15 mouse cellular contexts compared by ENCODE assay signal in the genomic region with DNA sequence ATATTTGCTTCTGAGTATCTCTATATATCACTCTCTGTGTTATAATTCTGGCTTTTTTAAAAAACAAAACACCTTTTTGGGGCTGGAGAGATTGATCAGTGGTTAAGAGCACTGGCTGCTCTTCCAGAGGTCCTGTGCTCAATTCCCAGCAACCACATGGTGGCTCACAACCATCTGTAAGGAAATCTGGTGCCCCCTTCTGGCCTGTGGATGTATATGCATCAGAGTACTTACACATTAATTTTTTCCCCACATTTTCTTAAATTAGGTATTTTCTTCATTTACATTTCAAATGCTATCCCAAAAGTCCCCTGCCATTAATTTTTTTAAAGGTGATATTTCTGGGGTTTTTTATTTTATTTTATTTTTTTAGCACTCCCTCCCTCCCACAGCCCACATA. TPM values are rescaled to one million over a fixed set of nuclear protein-coding genes. Genes with fewer than 3 reads are reported as not detected.
A peak's percentile ranks its signal among the peaks of the same experiment; 100 is the strongest.
DNase-seq lines count a peak whose midpoint lies in the region; ATAC-seq and TF ChIP-seq lines count a peak whose summit lies in the region.
"Had no signal": no experiment of that assay in that cellular context is flagged by ENCODE, and none has a peak within 500 bp of the region (broad histone marks: within the 10 kb centered on the region; RNA-seq: fewer than 3 reads in every experiment).

No protein-coding gene starts in this region.

- no peaks in the 10 kb centered on the region for H3K36me3 ChIP-seq in liver, embryonic 12.5 days
- no peaks in the 10 kb centered on the region for H3K36me3 ChIP-seq in G1E (replicated peaks)
- no peaks in the 10 kb centered on the region for H3K36me3 ChIP-seq in liver, embryonic 14.5 days (replicated peaks; ENCODE audit: control insufficient read depth, insufficient read depth, low read depth)
- H3K36me3 ChIP-seq in limb, embryonic 10.5 days, result no peaks in the 10 kb centered on the region

- no peak for TF ChIP-seq EP300 in liver, embryonic 14.5 days (IDR thresholded peaks at IDR 0.05; ENCODE audit: low read depth)

- 0 out of 2 replicates have a peak, but pooled peaks have one; percentile 9 for TF ChIP-seq CTCF in G1E (IDR thresholded peaks at IDR 0.05; ENCODE audit: low read depth, low read length)
- peak; percentile 56 for TF ChIP-seq CTCF in liver, embryonic 14.5 days (IDR thresholded peaks at IDR 0.05; ENCODE audit: low read depth)

- DNase-seq in CD4-positive, CD25-positive, alpha-beta regulatory T cell, adult 2 months (ENCODE audit: low read depth, low spot score), result peak; percentile 63
- DNase-seq in liver (peak; percentile 32), G1E (ENCODE audit: low spot score) (no peak)
- DNase-seq in liver, embryonic 14.5 days (ENCODE audit: low read depth in 3 of 3, low spot score in 3 of 3), result no peak
- DNase-seq in limb, embryonic 10.5 days (ENCODE audit: low spot score), result no peak
- no peak for DNase-seq in spleen, postnatal 10 days (ENCODE audit: low spot score in 2 of 2)
- DNase-seq: adrenal gland, postnatal 14 days; cerebellum, adult 8-10 months; embryo, embryonic 11 days; heart, postnatal 36 days; lung, adult 18-20 months; right cerebral cortex, postnatal 4 days had no signal

- ATAC-seq in CD4-positive, CD25-positive, alpha-beta regulatory T cell, adult 4 months, result no peak
- ATAC-seq in liver, embryonic 12.5 days, result no peak
- ATAC-seq in G1E (ENCODE audit: extremely low read depth, insufficient number of reproducible peaks, low FRiP score, poor library complexity, severe bottlenecking), result no peak
- no peak for ATAC-seq in liver, embryonic 14.5 days (ENCODE audit: insufficient read depth)

- 0 out of 2 replicates have a peak, but pooled peaks cover 4% of the 10 kb centered on the region for H3K9me3 ChIP-seq in liver, embryonic 12.5 days (replicated peaks)
- peaks cover 2% of the 10 kb centered on the region for H3K9me3 ChIP-seq in G1E (replicated peaks)
- H3K9me3 ChIP-seq in liver, embryonic 14.5 days (ENCODE audit: control insufficient read depth, low read length), result peaks cover 2% of the 10 kb centered on the region; the same call in 1 of the 2 replicates
- H3K9me3 ChIP-seq in limb, embryonic 10.5 days (replicated peaks), result 0 out of 2 replicates have a peak, but pooled peaks cover 3% of the 10 kb centered on the region

- no peak overlapping the region for H3K4me2 ChIP-seq in liver, embryonic 12.5 days
- no peak overlapping the region for H3K4me2 ChIP-seq in liver, embryonic 14.5 days (ENCODE audit: low read depth)

- H3K27ac ChIP-seq in liver, embryonic 12.5 days, result no peak overlapping the region
- no peak overlapping the region for H3K27ac ChIP-seq in liver, embryonic 14.5 days
- H3K27ac ChIP-seq in limb, embryonic 10.5 days, result no peak overlapping the region

- no peak overlapping the region for H3K4me3 ChIP-seq in liver, embryonic 12.5 days
- no peak overlapping the region for H3K4me3 ChIP-seq in G1E (ENCODE audit: low read depth, low read length)
- no peak overlapping the region for H3K4me3 ChIP-seq in liver, embryonic 14.5 days (ENCODE audit: insufficient read depth in 1 of 2, low read depth in 2 of 2, low read length in 2 of 2)
- no peak overlapping the region for H3K4me3 ChIP-seq in limb, embryonic 10.5 days
- H3K4me3 ChIP-seq: erythroblast, embryonic 14.5 days had no signal

- no peaks in the 10 kb centered on the region; the same call in 1 of the 2 replicates for H3K4me1 ChIP-seq in liver, embryonic 12.5 days
- H3K4me1 ChIP-seq in G1E (ENCODE audit: insufficient read depth, low read depth, low read length), result peaks cover 24% of the 10 kb centered on the region
- H3K4me1 ChIP-seq in liver, embryonic 14.5 days (replicated peaks; ENCODE audit: control insufficient read depth in 2 of 2, insufficient read depth in 2 of 2, low read length in 1 of 2), result no peaks in the 10 kb centered on the region
- peaks cover 18% of the 10 kb centered on the region; the same call in 1 of the 2 replicates for H3K4me1 ChIP-seq in limb, embryonic 10.5 days

- no peak overlapping the region for H3K9ac ChIP-seq in liver, embryonic 12.5 days
- H3K9ac ChIP-seq in liver, embryonic 14.5 days (replicated peaks), result no peak overlapping the region

- peaks cover 6% of the 10 kb centered on the region for H3K27me3 ChIP-seq in liver, embryonic 12.5 days (replicated peaks)
- peaks cover 15% of the 10 kb centered on the region for H3K27me3 ChIP-seq in G1E (ENCODE audit: insufficient read depth, low read length)
- no peaks in the 10 kb centered on the region for H3K27me3 ChIP-seq in liver, embryonic 14.5 days (ENCODE audit: control insufficient read depth, insufficient read depth, low read length)
- H3K27me3 ChIP-seq in limb, embryonic 10.5 days (ENCODE audit: low read depth, poor library complexity, severe bottlenecking), result no peaks in the 10 kb centered on the region

RNA-seq across cellular contexts. Expression of a gene that starts 4.2 kb away (rescaled TPM):
- polyA plus RNA-seq in CD4-positive, CD25-positive, alpha-beta regulatory T cell, adult 4 months (2017; shearing (Covaris generic)), result under 1 TPM; 0.44 to 0.57 TPM
- polyA plus RNA-seq in liver, embryonic 12.5 days (2016; fragmentation: Nextera tagmentation; extraction: Ambion mirVana), result 0.37 and 0.59 TPM in 2 replicates
- 1.7 and 2.5 TPM in 2 replicates for total RNA-seq in G1E (2014; fragmentation: Nextera tagmentation)
- total RNA-seq in G1E (2017), result 5.5 and 5.8 TPM in 2 replicates
- 7.5 and 7.6 TPM in 2 replicates for polyA plus RNA-seq in G1E (2012)
- 0.90 and 0.97 TPM in 2 replicates for polyA plus RNA-seq in liver, embryonic 14.5 days (2012; rRNA removed)
- 0.39 and 0.52 TPM in 2 replicates for polyA plus RNA-seq in liver, embryonic 14.5 days (2014; fragmentation: Nextera tagmentation; extraction: Ambion mirVana)
- polyA plus RNA-seq in limb, embryonic 10.5 days (2016; fragmentation: Nextera tagmentation; extraction: Ambion mirVana), result 0.34 and 0.35 TPM in 2 replicates

RNA-seq across cellular contexts. Expression of a gene that starts 34.4 kb away (rescaled TPM):
- polyA plus RNA-seq in CD4-positive, CD25-positive, alpha-beta regulatory T cell, adult 4 months (2017; shearing (Covaris generic)), result 10 to 100 TPM; 11.0 to 13.9 TPM
- polyA plus RNA-seq in liver, embryonic 12.5 days (2016; fragmentation: Nextera tagmentation; extraction: Ambion mirVana), result 107 and 109 TPM in 2 replicates
- total RNA-seq in G1E (2014; fragmentation: Nextera tagmentation) (82.9 and 101 TPM in 2 replicates), G1E (2017) (78.7 and 86.7 TPM in 2 replicates)
- polyA plus RNA-seq in G1E (2012), result 175 and 181 TPM in 2 replicates
- 61.1 and 69.0 TPM in 2 replicates for polyA plus RNA-seq in liver, embryonic 14.5 days (2012; rRNA removed)
- polyA plus RNA-seq in liver, embryonic 14.5 days (2014; fragmentation: Nextera tagmentation; extraction: Ambion mirVana), result 54.3 and 64.3 TPM in 2 replicates
- 234 and 286 TPM in 2 replicates for polyA plus RNA-seq in limb, embryonic 10.5 days (2016; fragmentation: Nextera tagmentation; extraction: Ambion mirVana)

RNA-seq across cellular contexts. Expression of a gene that starts 44.7 kb away (rescaled TPM):
- 100 to 1,000 TPM in 1 of 2 experiments, 10 to 100 TPM in 1; 98.0 to 123 TPM for polyA plus RNA-seq in CD4-positive, CD25-positive, alpha-beta regulatory T cell, adult 4 months (2017; shearing (Covaris generic))
- 51.5 and 54.6 TPM in 2 replicates for polyA plus RNA-seq in liver, embryonic 12.5 days (2016; fragmentation: Nextera tagmentation; extraction: Ambion mirVana)
- 68.0 and 85.4 TPM in 2 replicates for total RNA-seq in G1E (2014; fragmentation: Nextera tagmentation)
- 51.7 TPM in 2 replicates for total RNA-seq in G1E (2017)
- polyA plus RNA-seq in G1E (2012), result 16.0 and 19.8 TPM in 2 replicates
- 26.1 and 27.4 TPM in 2 replicates for polyA plus RNA-seq in liver, embryonic 14.5 days (2012; rRNA removed)
- polyA plus RNA-seq in liver, embryonic 14.5 days (2014; fragmentation: Nextera tagmentation; extraction: Ambion mirVana), result 57.7 and 58.1 TPM in 2 replicates
- polyA plus RNA-seq in limb, embryonic 10.5 days (2016; fragmentation: Nextera tagmentation; extraction: Ambion mirVana), result 47.9 and 52.9 TPM in 2 replicates

RNA-seq across cellular contexts. Expression of a gene that starts 47.4 kb away (rescaled TPM):
- 1 to 10 TPM in 1 of 2 experiments, under 1 TPM in 1; 0.65 to 9.4 TPM for polyA plus RNA-seq in CD4-positive, CD25-positive, alpha-beta regulatory T cell, adult 4 months (2017; shearing (Covaris generic))
- polyA plus RNA-seq in liver, embryonic 12.5 days (2016; fragmentation: Nextera tagmentation; extraction: Ambion mirVana), result 5.1 and 5.9 TPM in 2 replicates
- total RNA-seq in G1E (2014; fragmentation: Nextera tagmentation) (not detected in 2 replicates), G1E (2017) (0.41 and 0.60 TPM in 2 replicates)
- 0.08 and 0.22 TPM in 2 replicates for polyA plus RNA-seq in G1E (2012)
- 8.5 and 8.6 TPM in 2 replicates for polyA plus RNA-seq in liver, embryonic 14.5 days (2012; rRNA removed)
- 3.8 and 4.0 TPM in 2 replicates for polyA plus RNA-seq in liver, embryonic 14.5 days (2014; fragmentation: Nextera tagmentation; extraction: Ambion mirVana)
- polyA plus RNA-seq in limb, embryonic 10.5 days (2016; fragmentation: Nextera tagmentation; extraction: Ambion mirVana), result 6.4 and 6.7 TPM in 2 replicates

RNA-seq across cellular contexts. Expression of a gene that starts 49.3 kb away (rescaled TPM):
- 100 to 1,000 TPM in 1 of 2 experiments, 10 to 100 TPM in 1; 72.7 to 101 TPM for polyA plus RNA-seq in CD4-positive, CD25-positive, alpha-beta regulatory T cell, adult 4 months (2017; shearing (Covaris generic))
- 123 and 126 TPM in 2 replicates for polyA plus RNA-seq in liver, embryonic 12.5 days (2016; fragmentation: Nextera tagmentation; extraction: Ambion mirVana)
- total RNA-seq in G1E (2014; fragmentation: Nextera tagmentation), result 26.3 and 29.2 TPM in 2 replicates
- total RNA-seq in G1E (2017), result 79.4 and 80.9 TPM in 2 replicates
- polyA plus RNA-seq in G1E (2012), result 59.1 and 91.6 TPM in 2 replicates
- polyA plus RNA-seq in liver, embryonic 14.5 days (2012; rRNA removed), result 46.2 and 47.9 TPM in 2 replicates
- 84.7 and 87.3 TPM in 2 replicates for polyA plus RNA-seq in liver, embryonic 14.5 days (2014; fragmentation: Nextera tagmentation; extraction: Ambion mirVana)
- 239 and 250 TPM in 2 replicates for polyA plus RNA-seq in limb, embryonic 10.5 days (2016; fragmentation: Nextera tagmentation; extraction: Ambion mirVana)

Comparison
In these comparisons a context has a peak if more than half of its experiments do, and no peak if none do; other contexts are left out.
1. DNase-seq: peak in CD4-positive, CD25-positive, alpha-beta regulatory T cell, adult 2 months (single experiment) and liver (single experiment); none in G1E (single experiment), liver, embryonic 14.5 days (0 of 3), limb, embryonic 10.5 days (single experiment) and spleen, postnatal 10 days (0 of 2).